ENCODE assay signal across 8 mouse cellular contexts in the genomic region with DNA sequence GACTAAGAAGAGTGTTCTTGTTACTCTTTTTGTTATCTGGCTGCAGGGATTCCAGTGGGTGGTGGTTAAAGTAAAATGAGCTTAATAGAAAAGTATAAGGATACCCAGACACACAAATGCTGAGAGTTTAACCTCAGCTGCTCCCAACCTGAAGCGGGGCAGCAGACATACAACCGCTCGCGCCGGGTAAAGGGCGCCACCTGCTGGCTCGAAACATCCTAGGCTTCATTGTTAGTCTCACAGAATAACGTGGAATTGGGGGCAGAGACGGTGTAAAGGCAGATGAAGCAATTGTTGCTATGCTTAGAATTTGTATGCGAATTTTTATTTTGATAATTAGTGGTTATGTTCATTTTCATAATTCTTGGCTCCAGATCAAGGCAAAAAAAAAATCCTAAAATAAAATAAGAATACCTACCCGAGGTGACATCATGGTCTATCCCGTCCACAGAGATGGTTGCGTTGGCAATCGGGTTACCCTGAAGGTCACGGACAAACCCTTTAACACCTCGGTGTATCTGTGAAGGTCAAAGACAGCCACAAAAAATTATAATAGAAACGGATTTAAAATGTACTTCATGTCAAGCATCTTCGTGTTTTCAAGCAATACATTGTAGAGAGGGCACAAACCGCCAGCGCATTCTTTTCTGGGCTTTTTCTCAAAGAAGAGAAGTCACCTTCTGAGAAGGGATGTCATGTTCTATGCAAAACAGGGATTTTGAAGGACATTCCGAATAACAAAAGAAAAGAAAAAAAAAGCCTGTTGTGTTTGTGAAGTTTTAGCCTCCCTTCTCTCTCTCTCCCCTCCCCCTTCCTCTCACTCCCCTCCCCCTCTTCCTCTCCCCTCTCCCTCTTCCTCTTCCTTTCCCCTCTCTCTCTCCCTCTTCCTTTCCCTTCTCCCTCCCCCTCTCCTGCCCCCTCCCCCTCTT.
A peak's percentile ranks its signal among the peaks of the same experiment; 100 is the strongest.
DNase-seq lines count a peak whose midpoint lies in the region; ATAC-seq and TF ChIP-seq lines count a peak whose summit lies in the region.

No protein-coding gene starts in this region.

- DNase-seq in G1E (ENCODE audit: low spot score) = peak; percentile 20
- peak; percentile 80 for DNase-seq in forebrain, embryonic 11.5 days (ENCODE audit: low spot score)
- peak; percentile 82 for DNase-seq in hindbrain, embryonic 11.5 days (ENCODE audit: low spot score)
- peak; percentile 44 for DNase-seq in layer of hippocampus, adult 9-10 months (ENCODE audit: low spot score)
- peak; percentile 40 for DNase-seq in lung, postnatal 25 days (ENCODE audit: low spot score)
- DNase-seq in right cerebral cortex, adult 18-20 months = peak; percentile 54

- WGBS in forebrain, embryonic 11.5 days = 47% methylated on average over 21 of the region's 21 CpGs
- WGBS in hindbrain, embryonic 11.5 days = 40% methylated on average over 21 of the region's 21 CpGs

- no peak for TF ChIP-seq POLR2A in bone marrow macrophage, adult 2 months (IDR thresholded peaks at IDR 0.05; ENCODE audit: borderline replicate concordance, low read depth, low read length)

- peak; percentile 63; the same call in 1 of the 2 replicates for ATAC-seq in G1E (ENCODE audit: extremely low read depth, insufficient number of reproducible peaks, low FRiP score, poor library complexity, severe bottlenecking)
- peak; percentile 60; the same call in 1 of the 2 replicates for ATAC-seq in forebrain, embryonic 11.5 days (replicated peaks; ENCODE audit: low FRiP score)
- ATAC-seq in hindbrain, embryonic 11.5 days (ENCODE audit: low FRiP score) = peak; percentile 71; the same call in 1 of the 2 replicates
- ATAC-seq in erythroblast, adult 5-6 weeks (replicated peaks; ENCODE audit: low FRiP score, poor library complexity, severe bottlenecking) = no peak

- H3K36me3 ChIP-seq in G1E (replicated peaks) = no peaks in the 10 kb centered on the region
- no peaks in the 10 kb centered on the region for H3K36me3 ChIP-seq in forebrain, embryonic 11.5 days (ENCODE audit: control insufficient read depth, insufficient read depth, low read length)
- no peaks in the 10 kb centered on the region for H3K36me3 ChIP-seq in hindbrain, embryonic 11.5 days (ENCODE audit: control insufficient read depth, insufficient read depth, low read length)

- peak; percentile 59 for TF ChIP-seq CTCF in G1E (IDR thresholded peaks at IDR 0.05; ENCODE audit: low read depth, low read length)
- TF ChIP-seq CTCF in bone marrow macrophage, adult 2 months (IDR thresholded peaks at IDR 0.05; ENCODE audit: low read depth, low read length) = peak; percentile 91

- no peak overlapping the region for H3K9ac ChIP-seq in forebrain, embryonic 11.5 days (ENCODE audit: low read length)
- H3K9ac ChIP-seq in hindbrain, embryonic 11.5 days (ENCODE audit: low read depth, low read length) = no peak overlapping the region

- no peak overlapping the region for H3K4me3 ChIP-seq in G1E (ENCODE audit: low read depth, low read length)
- no peak overlapping the region for H3K4me3 ChIP-seq in bone marrow macrophage, adult 2 months (ENCODE audit: insufficient read depth, low read length)
- H3K4me3 ChIP-seq in forebrain, embryonic 11.5 days (ENCODE audit: low read depth, low read length) = no peak overlapping the region
- no peak overlapping the region for H3K4me3 ChIP-seq in hindbrain, embryonic 11.5 days (ENCODE audit: low read depth, low read length)

- H3K4me2 ChIP-seq in forebrain, embryonic 11.5 days (ENCODE audit: low read depth, low read length, severe bottlenecking) = no peak overlapping the region
- no peak overlapping the region for H3K4me2 ChIP-seq in hindbrain, embryonic 11.5 days (replicated peaks; ENCODE audit: low read depth, low read length)

- H3K27ac ChIP-seq in bone marrow macrophage, adult 2 months (ENCODE audit: insufficient read depth, low read depth, low read length) = no peak overlapping the region
- no peak overlapping the region for H3K27ac ChIP-seq in forebrain, embryonic 11.5 days (ENCODE audit: low read depth, low read length)
- no peak overlapping the region for H3K27ac ChIP-seq in hindbrain, embryonic 11.5 days (ENCODE audit: low read depth, low read length)

- H3K27me3 ChIP-seq in G1E (ENCODE audit: insufficient read depth, low read length) = no peaks in the 10 kb centered on the region
- H3K27me3 ChIP-seq in forebrain, embryonic 11.5 days (ENCODE audit: control insufficient read depth, insufficient read depth, low read length) = no peaks in the 10 kb centered on the region
- H3K27me3 ChIP-seq in hindbrain, embryonic 11.5 days (ENCODE audit: control insufficient read depth, insufficient read depth, low read length) = no peaks in the 10 kb centered on the region

- H3K9me3 ChIP-seq in G1E (replicated peaks) = no peaks in the 10 kb centered on the region
- no peaks in the 10 kb centered on the region for H3K9me3 ChIP-seq in forebrain, embryonic 11.5 days (ENCODE audit: control insufficient read depth, low read length)
- H3K9me3 ChIP-seq in hindbrain, embryonic 11.5 days (ENCODE audit: control insufficient read depth, low read length) = no peaks in the 10 kb centered on the region

- no peaks in the 10 kb centered on the region for H3K4me1 ChIP-seq in G1E (ENCODE audit: insufficient read depth, low read depth, low read length)
- H3K4me1 ChIP-seq in bone marrow macrophage, adult 2 months (ENCODE audit: control insufficient read depth, insufficient read depth, low read length) = no peaks in the 10 kb centered on the region
- H3K4me1 ChIP-seq in forebrain, embryonic 11.5 days (replicated peaks; ENCODE audit: control insufficient read depth, insufficient read depth, low read length) = no peaks in the 10 kb centered on the region
- no peaks in the 10 kb centered on the region for H3K4me1 ChIP-seq in hindbrain, embryonic 11.5 days (replicated peaks; ENCODE audit: control insufficient read depth, insufficient read depth, low read length)

Comparison
In these comparisons a context has a peak if more than half of its experiments do, and no peak if none do; other contexts are left out.
1. DNase-seq: peak in every context shown above with its lines; median percentile 82 in hindbrain, embryonic 11.5 days; 80 in forebrain, embryonic 11.5 days; 54 in right cerebral cortex, adult 18-20 months; 44 in layer of hippocampus, adult 9-10 months; 40 in lung, postnatal 25 days; 20 in G1E.